Mouse (Mus musculus) lung, embryonic 14.5 days (tissue): Measurements from ENCODE around the gene Phf21a. TPM values are rescaled to one million over a fixed set of nuclear protein-coding genes. Genes with fewer than 3 reads are reported as not detected.

Experiments used
- ATAC-seq: fragments of 200-750 bp; cut with Nextera tagmentation; 2 replicates; pipeline ENCODE4 v1.8.0; 2017; ENCODE audit warnings: mild to moderate bottlenecking, moderate TSS enrichment, moderate library complexity; ENCODE audit not compliant: insufficient read depth
- DNase-seq: peaks from one replicate; pipeline ENCODE4 v3.0.0-alpha.2; 2015
- H3K27ac ChIP-seq: fragments of 300-500 bp; sonication (generic); 2 replicates; pipeline ENCODE4 v1.5.1; 2014; ENCODE audit warnings: low read depth, mild to moderate bottlenecking, moderate library complexity
- H3K27me3 ChIP-seq: fragments of 300-500 bp; sonication (generic); 2 replicates; pipeline ENCODE4 v1.6.1; 2014; ENCODE audit warnings: low read length, control low read depth; ENCODE audit not compliant: insufficient read depth
- H3K36me3 ChIP-seq: fragments of 300-500 bp; sonication (generic); 2 replicates; pipeline ENCODE4 v1.6.1; 2014; ENCODE audit warnings: control low read depth; ENCODE audit not compliant: insufficient read depth
- H3K4me1 ChIP-seq: fragments of 300-500 bp; sonication (generic); 2 replicates; pipeline ENCODE4 v1.6.1; 2014; ENCODE audit warnings: antibody characterized with exemption, control low read depth; ENCODE audit not compliant: insufficient read depth
- H3K4me2 ChIP-seq: fragments of 300-500 bp; sonication (generic); 2 replicates; pipeline ENCODE4 v1.6.1; 2014; ENCODE audit warnings: mild to moderate bottlenecking
- H3K4me3 ChIP-seq: fragments of 300-500 bp; sonication (generic); 2 replicates; pipeline ENCODE4 v1.5.1; 2014; ENCODE audit warnings: low read depth, low read length
- H3K9ac ChIP-seq: fragments of 300-500 bp; sonication (generic); 2 replicates; pipeline ENCODE4 v1.6.1; 2014
- H3K9me3 ChIP-seq: fragments of 300-500 bp; sonication (generic); 2 replicates; pipeline ENCODE4 v1.6.1; 2016; ENCODE audit warnings: low read depth, low read length, control low read depth
- CTCF ChIP-seq: IDR thresholded peaks from 2 replicates; pipeline ENCODE4 v1.5.1; 2016; ENCODE audit warnings: antibody characterized with exemption, low read depth
- WGBS: fragments of 180-500 bp; shearing (Covaris S2); extraction: QIAGEN DNeasy Blood & Tissue Kit; methylation state at CpG from one replicate; pipeline ENCODE4 v1.1.7; 2014; 5-methylcytosine and 5-hydroxymethylcytosine counted together
- polyA plus RNA-seq: library from polyadenylated mRNA; unstranded; fragments of >200 nt; fragmentation: Nextera tagmentation; extraction: Ambion mirVana; gene quantifications from 2 replicates; pipeline ENCODE4 v1.2.1, GENCODE M21; 2014

Gene Phf21a
- polyA plus RNA-seq, 1 experiment from 2014 or later, result 26.1 TPM

- H3K9me3 ChIP-seq, result no peaks in the 10 kb centered on the region
- no peaks in the 10 kb centered on the region for H3K27me3 ChIP-seq
- no peak overlapping the region for H3K27ac ChIP-seq
- H3K4me1 ChIP-seq, result no peaks in the 10 kb centered on the region
- peaks cover 78% of the 10 kb centered on the region for H3K36me3 ChIP-seq
- H3K4me3 ChIP-seq, result no peak overlapping the region
- 85% methylated on average over 2 of the region's 2 CpGs for WGBS
- ATAC-seq (no peak), DNase-seq (no peak)
- TF ChIP-seq CTCF, result no peak
- no peak overlapping the region for H3K9ac ChIP-seq
- no peak overlapping the region for H3K4me2 ChIP-seq
These were observed 266.4 kb downstream of the Phf21a start for GRCm38 (mm10) chr2:92359301-92359700.

GRCm38 (mm10) chr2:92360186-92360823 lies 267.4 kb downstream of the Phf21a start:
- TF ChIP-seq CTCF, result no peak
- no peaks in the 10 kb centered on the region for H3K27me3 ChIP-seq
- H3K4me1 ChIP-seq, result no peaks in the 10 kb centered on the region
- H3K4me2 ChIP-seq, result no peak overlapping the region
- H3K4me3 ChIP-seq, result no peak overlapping the region
- H3K27ac ChIP-seq, result no peak overlapping the region
- 71% methylated on average over 25 of the region's 25 CpGs for WGBS
- no peak for ATAC-seq
- H3K9me3 ChIP-seq, result no peaks in the 10 kb centered on the region
- peaks cover 79% of the 10 kb centered on the region for H3K36me3 ChIP-seq
- H3K9ac ChIP-seq, result no peak overlapping the region
- no peak for DNase-seq

DNA sequence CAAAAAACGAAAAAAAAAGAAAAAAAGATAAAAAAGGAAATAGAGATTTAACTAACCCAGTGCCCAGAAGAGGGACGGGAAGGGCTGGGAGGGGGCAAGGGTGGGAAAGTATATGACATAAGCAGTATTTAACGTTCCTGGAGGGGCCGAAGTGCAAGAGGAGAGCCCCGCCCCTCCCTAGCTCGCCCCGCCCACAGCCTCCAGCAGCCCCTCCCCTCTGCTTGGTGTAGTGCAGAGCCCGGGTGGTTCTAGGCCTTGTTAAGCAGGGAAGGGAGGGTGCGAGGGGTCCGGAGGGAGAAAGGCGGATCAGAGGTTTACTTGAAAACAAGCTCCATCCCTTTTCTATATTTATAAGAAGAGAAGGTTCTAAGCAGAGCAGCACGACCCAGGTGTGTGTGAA lies 268.0 kb downstream of the Phf21a start:
- no peak for DNase-seq
- Histone ChIP-seq H3K27ac (no peak overlapping the region), H3K36me3 (peaks cover 76% of the 10 kb centered on the region), H3K9me3 (no peaks in the 10 kb centered on the region), H3K4me1 (no peaks in the 10 kb centered on the region), H3K27me3 (no peaks in the 10 kb centered on the region), H3K4me3 (no peak overlapping the region), H3K4me2 (no peak overlapping the region), H3K9ac (no peak overlapping the region)
- TF ChIP-seq CTCF, result no peak
- no peak for ATAC-seq
- 21% methylated on average over 12 of the region's 12 CpGs for WGBS

DNA sequence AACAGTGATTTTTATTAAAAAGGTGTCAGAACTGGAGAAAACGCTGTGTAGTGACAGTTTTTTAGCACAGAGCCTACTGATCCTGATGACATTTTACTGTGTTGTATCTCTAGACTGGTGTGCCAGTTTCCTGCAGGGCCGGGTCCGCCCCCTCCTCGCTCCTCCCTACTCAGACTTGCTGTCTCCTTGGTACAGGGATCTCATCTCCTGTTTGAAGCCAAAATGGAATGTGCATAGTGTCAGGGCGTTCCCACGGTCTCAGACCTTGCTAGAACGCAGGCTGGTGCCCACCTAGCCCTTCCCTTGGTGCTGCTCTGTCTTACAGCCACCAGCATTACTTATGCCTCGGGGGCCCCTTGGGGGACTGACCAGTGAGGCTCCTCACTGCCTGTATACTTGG lies 268.9 kb downstream of the Phf21a start:
- no peak for ATAC-seq
- Histone ChIP-seq H3K27me3 (no peaks in the 10 kb centered on the region), H3K4me2 (no peak overlapping the region), H3K9me3 (no peaks in the 10 kb centered on the region), H3K36me3 (peaks cover 71% of the 10 kb centered on the region), H3K27ac (no peak overlapping the region), H3K4me3 (no peak overlapping the region), H3K9ac (no peak overlapping the region), H3K4me1 (no peaks in the 10 kb centered on the region)
- 78% methylated on average over 8 of the region's 8 CpGs for WGBS
- TF ChIP-seq CTCF, result no peak
- no peak for DNase-seq

GRCm38 (mm10) chr2:92362571-92363228 lies 269.8 kb downstream of the Phf21a start:
- Histone ChIP-seq H3K4me2 (no peak overlapping the region), H3K27me3 (no peaks in the 10 kb centered on the region), H3K4me3 (no peak overlapping the region), H3K36me3 (peaks cover 66% of the 10 kb centered on the region), H3K9me3 (no peaks in the 10 kb centered on the region), H3K4me1 (no peaks in the 10 kb centered on the region; the same call in 1 of the 2 replicates), H3K27ac (no peak overlapping the region), H3K9ac (no peak overlapping the region)
- ATAC-seq (no peak), DNase-seq (no peak)
- no peak for TF ChIP-seq CTCF
- 90% methylated on average over 6 of the region's 6 CpGs for WGBS

DNA sequence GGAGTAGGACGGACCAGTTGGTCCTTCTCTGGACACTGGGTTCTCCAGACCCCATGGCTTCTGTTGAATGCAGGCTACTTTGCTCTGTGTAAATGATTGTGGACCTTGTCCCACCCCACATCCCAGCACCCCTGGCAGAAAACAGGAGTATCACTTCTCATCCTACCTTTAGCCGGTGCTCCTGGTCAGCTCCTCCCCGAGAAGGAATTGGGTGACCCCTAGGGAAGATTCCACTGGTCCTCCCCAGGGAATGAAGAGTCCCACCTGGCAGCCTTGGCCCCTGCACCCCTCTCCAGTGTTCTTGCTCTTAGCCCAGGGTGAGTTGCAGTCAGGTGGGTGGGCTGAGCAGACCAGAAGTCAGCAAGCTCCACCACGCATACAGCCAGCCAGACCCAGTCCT lies 271.2 kb downstream of the Phf21a start:
- Histone ChIP-seq H3K4me3 (no peak overlapping the region), H3K27ac (no peak overlapping the region), H3K27me3 (peaks cover 5% of the 10 kb centered on the region; the same call in 1 of the 2 replicates), H3K4me2 (no peak overlapping the region), H3K4me1 (no peaks in the 10 kb centered on the region; the same call in 1 of the 2 replicates), H3K9me3 (no peaks in the 10 kb centered on the region), H3K9ac (no peak overlapping the region), H3K36me3 (peaks cover 52% of the 10 kb centered on the region)
- no peak for ATAC-seq
- 90% methylated on average over 4 of the region's 4 CpGs for whole genome bisulfite sequencing
- DNase-seq, result no peak
- no peak for TF ChIP-seq CTCF

GRCm38 (mm10) chr2:92365568-92365967 lies 272.7 kb downstream of the Phf21a start:
- ATAC-seq (no peak), DNase-seq (no peak)
- no peak overlapping the region for H3K4me2 ChIP-seq
- no peaks in the 10 kb centered on the region for H3K9me3 ChIP-seq
- 85% methylated on average over 10 of the region's 10 CpGs for WGBS
- H3K36me3 ChIP-seq, result peaks cover 37% of the 10 kb centered on the region; the same call in 1 of the 2 replicates
- H3K27me3 ChIP-seq, result peaks cover 20% of the 10 kb centered on the region; the same call in 1 of the 2 replicates
- TF ChIP-seq CTCF, result no peak
- no peak overlapping the region for H3K27ac ChIP-seq
- no peaks in the 10 kb centered on the region; the same call in none of the 2 replicates for H3K4me1 ChIP-seq
- no peak overlapping the region for H3K4me3 ChIP-seq
- no peak overlapping the region for H3K9ac ChIP-seq
